Mouse (Mus musculus) retina, embryonic 14.5 days (tissue): ENCODE results near the gene Cabin1.

Source experiments
- DNase-seq: peaks from one replicate; pipeline ENCODE4 v3.0.0-alpha.2; 2015; ENCODE audit warnings: low spot score

The Cabin1 gene

GRCm38 (mm10) chr10:75635693-75636055, 128.5 kb downstream of the Cabin1 start:
- DNase-seq = peak; percentile 80

GRCm38 (mm10) chr10:75635019-75635692, 129.0 kb downstream of the Cabin1 start:
- no peak for DNase-seq

- DNase-seq = no peak
Measured at GRCm38 (mm10) chr10:75634610-75635009, 129.5 kb downstream of the Cabin1 start.

GRCm38 (mm10) chr10:75633576-75634139, 130.5 kb downstream of the Cabin1 start:
- no peak for DNase-seq

GRCm38 (mm10) chr10:75633048-75633447, 131.1 kb downstream of the Cabin1 start:
- DNase-seq = no peak

- peak; percentile 15 for DNase-seq
Measured at GRCm38 (mm10) chr10:75632633-75633032, 131.5 kb downstream of the Cabin1 start.

- DNase-seq = no peak
Measured at GRCm38 (mm10) chr10:75627490-75627889, 136.7 kb downstream of the Cabin1 start.

GRCm38 (mm10) chr10:75626991-75627390, 137.2 kb downstream of the Cabin1 start:
- no peak for DNase-seq

GRCm38 (mm10) chr10:75625920-75626319, 138.2 kb downstream of the Cabin1 start:
- DNase-seq = no peak

GRCm38 (mm10) chr10:75620818-75621217, 143.3 kb downstream of the Cabin1 start:
- no peak for DNase-seq

- DNase-seq = no peak
Measured at GRCm38 (mm10) chr10:75616044-75616443, 148.1 kb downstream of the Cabin1 start.

- no peak for DNase-seq
Measured at GRCm38 (mm10) chr10:75610486-75610885, 153.7 kb downstream of the Cabin1 start.

- no peak for DNase-seq
Measured at GRCm38 (mm10) chr10:75608975-75609374, 155.2 kb downstream of the Cabin1 start.

GRCm38 (mm10) chr10:75607253-75607652, 156.9 kb downstream of the Cabin1 start:
- no peak for DNase-seq

GRCm38 (mm10) chr10:75605162-75605846, 158.8 kb downstream of the Cabin1 start:
- DNase-seq = no peak

GRCm38 (mm10) chr10:75600189-75600730, 163.9 kb downstream of the Cabin1 start:
- DNase-seq = no peak
